Mouse (Mus musculus) kidney, adult 9 months (tissue): ENCODE measurements around the gene 4930556J24Rik.
A peak's percentile ranks its signal among the peaks of the same experiment; 100 is the strongest.
"Not testable (repeated sequence)": the region's sequence is repeated elsewhere in the genome, so short reads cannot be mapped to it uniquely, and the experiment has no call there.

Experiments
- DNase-seq: peaks from one replicate; pipeline ENCODE4 v3.0.0; 2022

The 4930556J24Rik gene

DNA sequence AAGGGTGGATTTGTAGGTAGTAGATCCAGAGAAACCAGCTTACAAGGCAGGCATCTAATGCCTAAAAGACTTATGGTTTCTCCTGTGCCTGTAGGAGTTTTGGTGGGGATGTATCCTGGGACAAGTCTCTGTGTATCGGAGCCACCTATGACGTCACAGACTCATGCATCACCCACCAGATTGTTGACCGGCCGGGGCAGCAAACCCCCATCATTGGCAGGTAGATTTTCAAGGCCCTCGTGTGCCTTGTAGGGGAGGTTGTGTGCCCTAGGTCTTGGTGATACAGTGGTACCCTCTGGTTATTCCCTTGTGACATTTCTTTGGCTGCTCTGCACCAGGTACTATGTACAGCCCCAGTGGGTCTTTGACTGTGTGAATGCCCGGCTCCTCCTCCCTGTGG lies at the start of gene 4930556J24Rik:
TSS of gene 4930556J24Rik (minus strand) at position 101 of the 400 bp plus-strand sequence.
- DNase-seq: no peak

DNA sequence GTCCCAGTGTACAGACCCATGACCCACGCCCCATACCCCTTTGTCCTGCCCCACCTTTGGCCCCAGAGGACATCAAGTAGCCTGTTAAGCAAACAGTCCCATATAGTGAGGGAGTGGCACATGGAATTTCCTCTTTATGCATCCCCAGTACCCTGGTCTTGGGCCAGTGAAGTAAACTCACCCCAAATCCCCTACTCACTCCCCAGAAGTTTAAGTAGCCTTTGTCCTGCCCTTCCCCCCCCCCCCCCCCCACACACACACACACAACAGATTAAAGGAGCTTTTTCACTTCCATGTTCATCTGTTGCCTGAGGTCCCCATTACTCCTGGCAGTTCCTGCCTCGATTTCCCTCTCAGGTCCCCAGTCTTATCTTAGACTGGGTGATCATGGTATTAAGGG lies 46.7 kb upstream of the 4930556J24Rik start:
- no peak for DNase-seq

DNA sequence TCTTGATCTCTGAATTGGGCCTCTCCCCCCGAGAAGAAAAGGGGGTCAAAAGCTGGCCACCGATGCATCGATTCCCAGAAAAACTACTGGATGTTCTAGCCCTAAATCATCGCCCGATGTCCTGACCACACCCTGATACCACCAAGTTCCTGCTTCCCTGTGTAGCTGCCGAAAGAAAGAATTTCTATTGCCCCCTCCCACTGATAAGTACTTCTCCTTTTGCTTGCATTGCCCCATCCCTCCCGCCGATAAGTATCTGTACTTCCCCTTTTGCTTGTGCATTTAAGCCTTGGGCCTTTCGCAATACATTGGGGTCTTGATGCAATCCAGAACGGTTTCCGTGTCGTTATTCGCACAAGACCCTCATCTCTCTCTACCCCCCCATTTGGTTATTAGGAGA lies 45.5 kb upstream of the 4930556J24Rik start:
- DNase-seq: not testable (repeated sequence)

- not testable (repeated sequence) for DNase-seq
Observed at GRCm38 (mm10) chr11:4015796-4016195, 39.2 kb upstream of the 4930556J24Rik start.

GRCm38 (mm10) chr11:4012616-4013015 lies 36.0 kb upstream of the 4930556J24Rik start:
- no peak for DNase-seq

GRCm38 (mm10) chr11:4006462-4006861 lies 29.9 kb upstream of the 4930556J24Rik start:
- DNase-seq: no peak

DNA sequence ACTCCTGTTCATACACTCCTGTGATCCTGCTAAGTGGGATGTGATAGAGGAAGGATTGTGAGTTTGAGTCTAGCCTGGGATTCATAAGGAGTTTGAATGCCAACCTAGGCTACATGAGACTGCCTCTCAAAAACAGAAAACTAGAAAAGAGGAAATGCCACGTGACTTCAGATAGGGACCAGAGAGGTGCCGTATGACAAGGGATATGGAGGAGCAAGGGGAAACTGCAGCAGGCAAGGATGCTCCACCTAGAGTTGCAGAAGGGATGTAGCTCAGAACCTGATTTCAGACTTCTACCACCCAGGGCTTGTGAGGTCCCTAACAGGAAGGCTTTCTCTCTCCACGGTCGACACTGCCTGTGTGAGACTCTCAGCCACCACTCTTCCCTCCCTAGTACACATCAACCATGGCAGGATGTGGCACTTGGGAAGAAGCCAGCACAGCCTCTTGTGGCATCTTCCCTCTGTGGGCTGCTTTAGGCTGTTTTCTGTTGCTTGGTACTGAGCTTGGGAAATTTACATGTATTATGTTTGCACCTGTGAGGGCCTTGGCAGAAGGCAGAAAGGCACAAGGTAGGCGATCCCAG lies 28.7 kb upstream of the 4930556J24Rik start:
- no peak for DNase-seq

DNA sequence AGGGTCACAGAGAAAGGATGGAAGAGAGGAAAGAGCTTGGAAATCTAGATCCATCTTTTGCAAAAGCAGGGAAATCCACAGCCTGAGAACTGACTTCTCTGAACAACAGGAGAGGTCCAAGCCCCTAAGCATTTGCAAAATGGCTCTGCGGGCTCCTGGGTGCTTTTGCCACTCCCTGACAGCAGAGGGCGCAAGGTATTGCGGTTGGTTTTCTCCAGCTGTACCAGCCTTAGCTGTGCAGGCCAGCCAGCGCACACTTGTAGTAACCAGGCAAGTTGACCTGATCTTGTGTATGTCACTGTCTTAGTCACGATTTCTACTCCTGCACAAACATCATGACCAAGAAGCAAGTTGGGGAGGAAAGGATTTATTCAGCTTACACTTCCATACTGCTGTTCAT lies 25.0 kb upstream of the 4930556J24Rik start:
- DNase-seq: peak; percentile 79

DNA sequence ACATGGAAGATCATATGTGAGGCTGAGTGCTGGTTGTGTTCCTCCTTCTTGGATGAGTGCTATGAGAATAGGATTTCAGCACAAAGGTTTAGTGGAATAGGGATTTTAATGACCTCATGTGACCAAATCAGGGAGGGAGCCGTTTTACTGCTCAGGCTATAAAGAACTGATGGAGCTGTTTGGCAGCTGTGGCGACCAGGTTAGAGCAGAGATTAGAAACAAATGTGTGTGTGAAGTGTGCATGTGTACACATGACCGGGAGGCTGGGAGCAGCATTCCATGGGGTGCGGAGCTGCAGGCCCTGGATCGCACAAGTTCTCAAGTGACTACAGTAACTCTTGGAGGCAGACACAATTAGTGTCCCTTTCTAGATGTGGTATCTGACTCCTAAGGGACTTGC lies 23.0 kb upstream of the 4930556J24Rik start:
- DNase-seq: peak; percentile 44

DNA sequence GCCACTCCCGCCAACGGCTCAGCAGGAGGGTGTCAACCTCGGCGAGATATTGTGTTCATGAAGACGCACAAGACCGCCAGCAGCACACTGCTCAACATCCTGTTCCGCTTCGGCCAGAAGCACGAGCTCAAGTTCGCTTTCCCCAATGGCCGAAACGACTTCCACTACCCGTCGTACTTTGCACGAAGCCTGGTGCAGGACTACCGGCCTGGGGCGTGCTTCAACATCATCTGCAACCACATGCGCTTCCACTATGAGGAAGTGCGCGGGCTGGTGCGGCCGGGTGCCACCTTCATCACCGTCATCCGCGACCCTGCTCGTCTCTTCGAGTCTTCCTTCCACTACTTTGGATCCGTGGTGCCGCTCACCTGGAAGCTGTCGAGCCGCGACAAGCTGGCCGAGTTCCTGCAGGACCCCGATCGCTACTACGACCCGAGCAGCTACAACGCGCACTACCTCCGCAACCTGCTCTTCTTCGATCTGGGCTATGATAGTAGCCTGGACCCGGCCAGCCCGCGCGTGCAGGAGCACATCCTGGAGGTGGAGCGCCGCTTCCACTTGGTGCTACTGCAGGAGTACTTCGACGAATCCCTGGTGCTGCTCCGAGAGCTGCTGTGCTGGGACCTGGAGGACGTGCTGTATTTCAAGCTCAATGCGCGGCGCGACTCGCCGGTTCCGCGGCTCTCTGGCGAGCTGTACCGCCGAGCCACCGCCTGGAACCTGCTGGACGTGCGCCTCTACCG lies 21.6 kb upstream of the 4930556J24Rik start:
- peak; percentile 9 for DNase-seq

DNA sequence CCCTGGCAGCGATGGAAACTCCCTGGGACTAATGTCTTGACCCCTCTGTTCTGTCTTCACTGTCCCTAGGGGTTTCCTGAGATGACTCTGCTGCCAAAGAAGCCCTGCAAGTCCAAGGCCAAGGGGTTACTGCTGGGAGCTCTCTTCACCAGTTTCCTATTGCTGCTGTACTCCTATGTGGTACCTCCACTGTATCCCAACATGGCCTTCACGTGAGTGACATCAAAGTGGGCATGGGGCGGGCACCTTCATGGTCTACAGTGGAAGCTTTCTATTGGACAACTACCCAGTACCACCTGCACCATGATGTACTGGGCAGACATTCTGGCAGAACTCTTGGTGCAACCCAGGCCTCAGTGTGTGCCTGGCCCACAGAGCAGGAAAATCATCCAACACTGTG lies 20.3 kb upstream of the 4930556J24Rik start:
- DNase-seq: no peak

DNA sequence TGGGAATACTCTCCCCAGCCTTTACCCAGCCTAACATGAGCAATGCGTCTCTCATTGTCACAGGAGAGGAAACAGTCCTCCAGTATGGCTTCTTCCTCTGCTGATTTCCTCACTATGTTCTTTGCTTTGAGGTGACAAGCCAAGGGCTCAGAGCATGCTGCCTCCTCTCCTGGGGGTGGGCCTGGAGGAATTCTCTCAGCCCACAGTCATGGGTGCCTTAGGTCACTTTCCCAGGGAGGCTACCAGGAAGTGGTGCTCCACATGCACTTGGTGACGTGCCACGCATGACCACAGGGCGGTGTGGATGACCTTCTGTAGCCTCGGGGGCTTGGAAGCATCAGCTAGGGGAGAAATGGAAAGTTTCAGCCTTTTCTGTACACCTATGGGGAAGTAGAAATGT lies 18.9 kb upstream of the 4930556J24Rik start:
- DNase-seq: no peak

- no peak for DNase-seq
Observed at GRCm38 (mm10) chr11:3993914-3994313, 17.3 kb upstream of the 4930556J24Rik start.

- no peak for DNase-seq
Observed at GRCm38 (mm10) chr11:3993132-3993531, 16.6 kb upstream of the 4930556J24Rik start.

GRCm38 (mm10) chr11:3989748-3990147 lies 13.2 kb upstream of the 4930556J24Rik start:
- DNase-seq: peak; percentile 69

- DNase-seq: peak; percentile 89
Observed at GRCm38 (mm10) chr11:3983863-3984745, 7.5 kb upstream of the 4930556J24Rik start.

DNA sequence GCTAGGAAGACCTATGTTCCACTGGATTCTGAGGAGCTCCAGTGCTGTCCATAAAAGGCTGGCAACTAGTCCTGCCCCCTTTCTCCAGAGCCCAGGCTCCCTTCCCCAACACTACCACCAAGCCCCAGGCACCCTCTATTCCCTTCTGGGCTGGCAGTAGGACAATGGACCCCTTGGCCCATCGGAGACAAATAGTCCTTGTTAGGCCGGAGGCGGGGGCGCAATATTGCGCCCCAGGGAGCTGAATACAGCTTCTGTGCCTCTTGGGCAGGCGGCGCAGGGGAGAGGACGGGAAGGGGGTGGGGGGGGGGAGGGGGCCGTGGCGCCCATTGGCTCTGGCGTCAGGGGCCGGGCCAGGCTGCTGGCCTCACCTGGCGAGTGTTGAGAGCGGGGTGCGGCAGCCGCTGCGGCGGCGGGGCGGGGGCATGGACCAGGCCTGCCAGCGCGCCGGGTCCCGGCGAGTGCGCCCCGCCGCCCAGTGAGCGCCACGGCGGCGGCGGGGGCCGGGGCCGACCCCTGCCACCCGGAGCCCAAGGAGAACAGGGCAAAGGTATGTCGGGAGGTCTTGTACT lies 6.8 kb upstream of the 4930556J24Rik start, which contains the start of gene Gal3st1:
TSS of gene Gal3st1 (plus strand) at position 346 of the 572 bp plus-strand sequence.
- peak; percentile 62 for DNase-seq

GRCm38 (mm10) chr11:3982275-3983209 lies 6.0 kb upstream of the 4930556J24Rik start:
- peak; percentile 70 for DNase-seq

DNA sequence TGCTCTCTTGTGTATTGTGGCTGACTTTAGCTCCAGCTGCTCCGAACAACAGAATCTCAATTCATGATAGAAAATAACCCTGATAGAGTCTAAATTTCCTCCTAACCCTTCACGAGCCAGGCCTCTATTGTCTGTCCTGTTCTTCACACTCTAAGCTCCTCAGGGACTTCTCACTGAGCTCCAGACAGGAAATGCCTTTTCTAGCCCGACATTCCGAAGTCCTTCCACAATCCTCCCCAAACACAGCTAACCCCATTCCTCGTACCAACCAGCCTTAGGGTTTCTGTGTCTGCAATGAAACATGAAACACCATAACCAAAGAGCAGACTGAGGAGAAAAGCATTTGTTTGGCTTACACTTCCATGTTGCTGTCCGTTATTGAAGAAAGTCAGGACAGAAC lies 5.0 kb upstream of the 4930556J24Rik start:
- no peak for DNase-seq

DNA sequence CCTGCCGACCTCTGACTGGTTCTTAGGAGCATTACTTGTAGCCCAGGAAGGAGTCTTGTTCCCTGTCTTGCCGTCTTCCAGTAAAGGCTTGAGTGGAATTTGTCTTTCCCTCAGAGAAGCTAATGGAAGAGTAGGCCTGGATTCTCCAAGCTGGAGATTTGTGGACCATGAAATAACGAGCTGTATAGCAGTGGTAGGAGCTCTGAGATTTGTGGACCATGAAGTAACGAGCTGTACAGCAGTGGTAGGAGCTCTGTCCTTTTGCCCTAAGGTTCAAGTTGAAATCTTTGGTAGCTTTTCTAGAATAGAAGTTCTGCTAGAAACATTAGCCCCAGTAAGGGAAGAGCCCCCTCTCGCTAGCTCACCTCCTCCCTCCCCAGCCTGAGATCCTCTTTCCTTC lies 1.8 kb upstream of the 4930556J24Rik start:
- peak; percentile 66 for DNase-seq

- DNase-seq: no peak
Observed at GRCm38 (mm10) chr11:3974311-3974710, 2.3 kb downstream of the 4930556J24Rik start.

GRCm38 (mm10) chr11:3973081-3973480 lies 3.5 kb downstream of the 4930556J24Rik start:
- peak; percentile 4 for DNase-seq
